Mouse (Mus musculus): ENCODE results near the gene Vat1. TPM values are rescaled to one million over a fixed set of nuclear protein-coding genes. Genes with fewer than 3 reads are reported as not detected.
"Not testable (repeated sequence)": the region's sequence is repeated elsewhere in the genome, so short reads cannot be mapped to it uniquely, and the experiment has no call there.

Vat1 gene
- total RNA-seq, 2 experiments from 2014 or later, result 28.0 to 28.2 TPM

DNA sequence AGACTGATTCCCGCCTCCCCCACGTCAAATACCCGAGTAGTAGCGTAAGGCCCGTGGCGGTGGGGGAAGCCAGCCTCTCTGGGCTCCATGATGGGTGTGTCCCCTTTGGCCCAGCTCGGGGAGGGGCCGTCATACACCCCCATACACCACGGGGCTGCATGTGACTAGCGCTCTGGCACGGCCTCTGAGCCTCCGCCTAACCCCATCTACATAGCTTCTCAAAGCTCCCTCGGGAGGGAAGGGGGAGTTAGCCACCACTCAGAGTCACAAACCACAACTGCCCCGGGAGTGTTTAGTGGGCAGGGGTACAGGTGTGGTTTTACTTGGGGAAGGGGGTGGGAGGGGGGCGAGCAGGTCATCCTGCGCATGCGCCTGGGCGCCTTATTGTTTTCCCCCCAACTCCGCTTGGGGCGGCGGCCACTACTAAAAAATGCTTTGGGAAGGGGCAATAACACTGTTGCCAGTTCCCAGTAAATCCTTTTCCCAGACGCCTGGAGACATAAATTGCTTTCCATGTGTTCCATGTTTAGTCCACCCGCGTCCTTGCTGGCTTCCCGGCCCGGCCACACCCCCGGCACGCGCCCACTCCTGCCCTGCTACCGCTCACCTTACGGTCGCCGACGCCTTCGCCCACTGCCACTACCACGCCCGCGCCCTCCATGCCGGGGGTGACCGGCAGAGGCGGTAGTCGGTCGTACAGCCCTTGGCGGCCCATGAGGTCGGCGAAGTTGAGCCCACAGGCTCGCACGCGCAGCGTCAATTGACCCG, 745 bp downstream of the Vat1 start:
- no peak for DNase-seq

DNA sequence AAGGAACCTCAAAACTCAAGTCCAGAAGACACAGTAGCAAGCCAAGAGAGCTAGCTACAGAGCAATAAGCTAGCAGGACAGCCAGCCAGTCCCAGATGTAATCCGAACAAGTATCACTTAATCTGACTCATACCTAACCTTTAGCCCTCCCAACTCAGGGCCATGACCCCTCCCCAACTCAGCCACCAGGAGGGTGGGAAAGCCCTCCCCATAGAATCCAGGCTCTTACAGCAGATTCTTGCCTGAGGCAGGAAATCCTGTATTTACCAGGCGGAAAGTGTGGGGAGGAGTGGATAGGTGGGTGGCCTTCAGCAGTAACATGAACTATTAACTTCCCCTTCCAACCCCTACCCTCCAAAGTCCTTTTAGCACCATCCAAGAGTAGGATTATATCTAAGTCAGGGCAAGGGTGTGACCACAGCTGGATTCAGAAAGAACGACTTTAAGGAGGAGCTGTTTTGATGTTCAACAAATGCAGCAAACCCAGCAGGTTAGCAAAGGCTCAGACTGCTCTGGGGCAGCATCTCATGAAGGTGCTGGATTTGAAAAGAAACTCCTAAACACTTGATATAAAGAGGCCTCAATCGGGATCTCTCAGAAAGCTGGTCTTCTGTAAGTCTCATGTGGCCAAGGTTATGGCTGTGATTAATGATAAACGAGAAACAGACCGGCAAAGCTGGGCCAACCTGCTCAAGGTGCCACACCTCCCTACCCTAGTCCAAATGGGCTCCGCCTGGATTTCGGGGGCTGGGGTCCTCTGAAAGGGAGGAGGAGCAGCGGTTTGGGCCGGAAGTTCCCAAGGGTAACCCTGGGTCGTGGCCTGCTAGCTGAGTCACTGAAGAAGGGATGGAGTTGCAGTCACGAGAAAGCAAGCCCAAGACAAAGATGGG, 1.6 kb downstream of the Vat1 start, which contains the start of gene Rnd2:
TSS of gene Rnd2 (plus strand) at position 789 of the 890 bp plus-strand sequence.
- no peak for DNase-seq

DNA sequence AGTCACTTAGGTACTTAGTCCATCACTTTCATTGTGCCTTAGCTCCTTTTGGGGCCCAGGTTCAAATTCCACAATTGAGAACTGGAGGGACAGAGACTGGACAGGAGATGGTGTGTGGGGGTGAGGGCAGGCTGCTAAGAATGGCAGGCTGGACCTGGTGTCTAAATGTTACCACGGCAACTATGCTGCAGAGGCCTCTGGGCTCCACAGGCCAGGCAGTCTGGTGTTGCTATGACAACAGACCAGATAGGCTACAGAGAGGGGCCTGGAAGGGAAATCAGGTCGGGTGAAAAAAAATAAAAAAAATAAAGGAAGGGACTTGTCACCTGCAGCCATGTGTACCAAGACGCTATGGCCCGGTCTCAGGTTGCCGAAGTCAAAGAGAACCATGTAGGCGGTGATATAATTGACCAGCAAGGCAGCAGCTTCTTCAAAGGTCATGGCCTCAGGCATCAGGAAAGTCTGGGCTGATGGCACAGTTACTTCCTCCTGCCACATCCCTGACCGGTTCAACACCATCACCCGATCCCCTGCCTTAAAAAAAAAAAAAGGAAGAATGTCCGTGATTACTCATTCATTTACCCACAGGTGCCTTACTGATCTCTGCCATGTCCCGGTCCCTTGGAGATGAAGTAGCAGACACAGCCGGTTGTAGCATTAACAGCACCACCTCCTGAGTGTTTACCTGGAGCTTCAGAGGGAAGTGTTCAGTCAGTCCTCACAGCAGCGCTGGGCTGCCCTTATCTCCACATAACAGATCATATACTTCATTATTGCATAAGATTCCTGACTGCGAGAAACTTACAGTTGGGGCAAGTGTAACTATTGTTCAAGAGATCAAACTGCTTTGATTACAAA, 3.2 kb downstream of the Vat1 start:
- DNase-seq, result no peak

DNA sequence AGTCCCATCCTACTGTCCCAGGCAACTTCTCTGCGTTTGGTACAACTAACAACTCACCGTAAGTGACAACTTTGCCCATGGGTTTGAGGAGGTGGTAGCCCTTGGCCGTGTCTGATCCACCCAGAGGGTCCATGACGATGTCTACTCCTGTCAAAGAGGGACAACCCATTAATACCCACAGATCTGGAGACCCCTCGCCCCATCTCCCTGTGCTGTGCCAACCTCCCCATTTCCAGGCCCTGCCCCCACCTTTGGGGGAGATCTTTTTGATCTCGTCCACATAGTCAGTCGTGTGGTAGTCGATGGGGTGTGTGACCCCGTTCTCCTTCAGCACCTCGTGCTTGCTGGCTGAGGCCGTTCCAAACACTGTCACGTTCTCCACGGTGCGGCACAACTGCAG, 3.9 kb downstream of the Vat1 start:
- no peak for DNase-seq

DNA sequence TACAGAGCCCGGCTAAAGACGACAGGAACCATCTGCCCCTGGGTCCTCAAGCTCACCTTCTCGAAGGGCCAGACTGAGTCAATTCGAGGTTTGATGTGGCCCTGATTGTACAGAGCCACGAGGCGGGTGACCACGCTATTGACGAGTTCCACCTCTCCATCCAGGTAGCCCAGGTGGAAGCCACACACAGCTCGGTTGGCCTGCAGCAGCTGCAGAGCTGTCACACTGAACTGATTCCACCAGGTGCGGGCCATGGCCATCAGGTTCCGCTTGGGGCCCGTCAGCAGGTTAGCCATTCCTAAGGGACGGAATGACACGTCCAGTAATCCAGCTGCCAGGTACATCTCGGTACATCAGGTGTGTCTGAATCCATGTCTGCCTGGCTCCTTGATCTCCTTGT, 5.7 kb downstream of the Vat1 start:
- DNase-seq, result no peak

DNA sequence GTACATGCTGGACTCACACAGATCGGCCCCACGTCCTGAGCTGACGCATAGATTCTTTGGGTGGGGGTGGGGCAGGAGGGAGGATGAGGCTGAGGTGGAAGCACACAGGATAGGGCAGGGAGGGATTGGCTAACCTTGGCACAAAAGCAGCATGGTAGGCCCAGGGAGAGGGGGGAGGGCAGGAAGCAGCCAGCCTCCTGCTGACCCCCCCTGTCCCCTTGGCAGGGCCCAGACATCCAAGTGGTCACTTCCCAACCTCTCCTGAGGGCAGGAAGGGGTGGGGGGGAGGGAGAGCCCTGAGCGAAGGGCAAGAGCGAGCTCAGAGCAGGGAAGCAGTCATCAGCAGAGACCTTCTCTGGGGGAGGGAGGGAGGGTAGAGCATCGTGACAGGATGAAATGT, 6.3 kb downstream of the Vat1 start:
- no peak for DNase-seq

DNA sequence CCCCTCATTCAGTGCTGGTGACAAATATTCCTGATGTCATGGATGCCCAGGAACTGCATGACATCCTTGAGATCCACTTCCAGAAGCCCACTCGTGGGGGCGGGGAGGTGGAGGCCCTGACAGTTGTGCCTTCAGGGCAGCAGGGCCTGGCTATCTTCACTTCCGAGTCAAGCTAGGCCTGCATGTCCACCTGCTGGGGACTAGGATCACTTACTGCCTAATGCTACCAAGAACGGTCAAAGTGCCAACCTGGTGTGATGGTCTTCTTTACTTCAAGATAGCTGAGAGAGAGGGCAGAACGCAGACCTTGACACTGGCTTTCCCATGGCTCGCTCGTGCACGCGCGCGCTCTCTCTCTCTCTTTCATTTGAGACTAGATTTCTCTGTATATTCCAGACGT, 7.8 kb downstream of the Vat1 start:
- DNase-seq, result no peak

DNA sequence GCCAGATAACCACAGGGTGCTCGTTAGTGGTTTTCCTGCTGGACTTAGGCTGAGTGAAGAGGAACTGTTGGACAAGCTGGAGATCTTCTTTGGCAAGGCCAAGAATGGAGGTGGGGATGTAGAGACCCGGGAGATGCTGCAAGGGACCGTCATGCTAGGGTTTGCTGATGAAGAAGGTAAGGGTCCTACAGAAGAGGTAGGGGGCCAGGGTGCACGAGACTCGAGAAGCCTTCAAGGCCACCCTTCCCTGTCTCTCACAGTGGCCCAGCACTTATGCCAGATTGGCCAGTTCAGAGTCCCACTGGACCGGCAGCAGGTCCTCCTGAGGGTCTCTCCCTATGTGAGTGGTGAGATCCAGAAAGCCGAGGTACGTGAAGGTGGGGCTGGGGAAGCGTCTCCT, 8.4 kb downstream of the Vat1 start:
- DNase-seq, result no peak

DNA sequence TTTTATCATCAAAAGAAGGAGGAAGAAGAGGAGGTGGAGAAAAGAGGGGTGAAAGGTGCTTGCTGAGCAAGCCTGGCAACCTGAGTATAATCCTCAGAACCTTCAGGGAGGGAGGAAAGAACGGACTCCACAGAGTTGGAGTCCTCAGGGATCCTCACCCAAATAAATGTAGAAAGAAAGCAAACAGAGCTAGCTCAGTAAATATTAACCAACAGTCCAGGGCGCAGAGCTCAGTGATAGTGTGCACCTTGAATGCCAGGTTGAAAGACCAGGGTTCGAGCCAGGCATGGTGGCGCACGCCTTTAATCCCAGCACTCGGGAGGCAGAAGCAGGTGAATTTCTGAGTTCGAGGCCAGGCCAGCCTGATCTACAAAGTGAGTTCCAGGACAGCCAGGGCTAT, 10.4 kb downstream of the Vat1 start:
- DNase-seq, result no peak

DNA sequence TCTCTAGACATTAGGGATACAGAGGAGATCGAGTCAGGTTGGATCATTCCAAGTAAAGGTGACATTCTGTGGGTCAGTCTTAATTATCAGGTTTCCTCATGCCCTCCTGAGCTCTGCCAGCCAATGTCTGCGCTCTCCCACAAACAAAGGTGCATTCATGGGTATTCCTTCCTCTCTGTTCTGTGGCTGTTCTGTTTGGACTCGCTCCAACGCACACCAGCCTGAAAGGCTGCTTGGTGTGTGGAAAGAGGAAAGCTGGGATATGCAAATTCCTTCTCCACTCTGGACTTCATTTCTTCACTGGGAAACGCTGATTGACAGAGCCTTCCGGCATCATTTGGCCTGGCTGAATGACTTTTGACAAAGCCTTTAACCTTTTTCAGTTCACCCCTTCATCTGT, 11.3 kb downstream of the Vat1 start:
- DNase-seq, result no peak

DNA sequence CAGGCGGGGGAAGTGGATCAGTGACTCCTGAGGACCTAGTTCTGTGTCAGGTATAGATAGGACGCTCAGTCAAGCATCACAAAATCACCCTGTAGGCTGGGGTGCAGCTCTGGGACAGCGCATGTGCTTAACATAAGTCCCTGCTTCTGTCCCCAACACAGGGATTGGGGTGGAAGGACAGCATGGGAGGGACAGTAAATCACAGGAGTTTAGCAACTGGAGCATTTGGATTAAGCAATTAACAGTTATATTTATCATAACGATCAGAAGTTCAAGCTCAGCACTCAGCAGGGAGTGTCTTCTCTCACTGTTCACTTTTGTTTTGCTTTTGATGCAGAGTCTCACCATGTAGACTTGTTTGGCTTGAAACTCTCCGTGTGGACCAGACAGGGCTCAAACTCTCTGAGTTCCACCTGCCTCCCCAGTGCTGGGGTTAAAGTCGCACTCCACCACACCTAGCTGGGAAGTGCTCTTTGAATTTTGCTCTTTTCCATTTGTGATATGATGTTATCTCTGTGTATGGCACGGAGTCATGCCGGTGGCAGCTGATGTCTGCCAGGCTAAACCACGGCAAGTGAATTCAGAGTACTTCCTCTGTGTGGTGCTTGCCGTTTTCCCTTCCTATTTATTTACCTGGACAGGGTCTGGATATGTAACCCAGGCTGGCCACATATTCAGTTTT, 13.8 kb downstream of the Vat1 start:
- no peak for DNase-seq

DNA sequence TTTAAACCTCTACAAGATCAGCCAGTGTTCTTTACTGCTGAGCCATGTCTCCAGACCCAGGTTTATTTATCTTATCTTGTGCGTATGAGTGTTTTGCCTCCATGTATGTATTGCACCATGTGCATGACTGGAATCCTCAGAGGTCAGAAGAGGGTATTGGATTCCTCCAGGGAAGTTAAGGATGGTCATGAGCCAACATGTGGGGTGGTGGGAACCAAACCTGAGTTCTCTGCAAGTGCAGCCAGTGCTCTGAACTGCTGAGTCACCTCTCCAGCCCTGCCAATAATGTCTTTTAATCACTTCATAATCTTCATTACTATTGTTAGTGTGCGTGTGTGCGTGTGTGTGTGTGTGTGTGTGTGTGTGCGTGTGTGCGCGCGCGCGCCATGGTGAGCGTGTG, 14.5 kb downstream of the Vat1 start:
- DNase-seq, result no peak

DNA sequence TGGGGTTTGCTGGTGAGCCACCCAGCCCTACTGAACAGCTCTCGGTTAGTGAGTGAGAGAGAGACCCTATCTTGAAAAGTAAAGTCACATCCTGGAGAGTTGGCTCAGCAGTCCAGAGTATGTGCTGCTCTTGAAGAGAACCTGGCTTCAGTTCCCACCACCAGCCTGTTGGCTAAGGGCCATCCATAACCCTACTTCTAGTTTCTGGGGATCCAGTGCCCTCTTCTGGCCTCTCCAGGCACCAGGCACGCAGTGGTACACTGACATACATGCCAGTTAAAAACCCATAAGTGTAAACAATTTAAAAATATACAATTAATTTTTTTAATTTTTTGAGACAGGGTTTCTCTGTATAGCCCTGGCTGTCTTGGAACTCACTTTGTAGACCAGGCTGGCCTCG, 15.6 kb downstream of the Vat1 start:
- no peak for DNase-seq

DNA sequence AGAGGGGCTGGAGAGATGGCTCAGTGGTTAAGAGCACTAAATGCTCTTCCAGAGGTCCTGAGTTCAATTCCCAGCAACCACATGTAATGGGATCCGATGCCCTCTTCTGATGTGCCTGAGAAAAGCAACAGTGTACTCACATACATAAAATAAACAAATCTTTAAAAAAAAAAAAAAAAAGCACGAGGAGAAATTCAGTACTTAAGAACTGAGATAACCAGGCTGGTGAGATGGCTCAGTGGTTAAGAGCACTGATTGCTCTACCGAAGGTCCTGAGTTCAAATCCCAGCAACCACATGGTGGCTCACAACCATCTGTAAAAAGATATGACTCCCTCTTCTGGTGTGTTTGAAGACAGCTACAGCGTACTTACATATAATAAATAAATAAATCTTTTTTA, 16.4 kb downstream of the Vat1 start:
- not testable (repeated sequence) for DNase-seq

DNA sequence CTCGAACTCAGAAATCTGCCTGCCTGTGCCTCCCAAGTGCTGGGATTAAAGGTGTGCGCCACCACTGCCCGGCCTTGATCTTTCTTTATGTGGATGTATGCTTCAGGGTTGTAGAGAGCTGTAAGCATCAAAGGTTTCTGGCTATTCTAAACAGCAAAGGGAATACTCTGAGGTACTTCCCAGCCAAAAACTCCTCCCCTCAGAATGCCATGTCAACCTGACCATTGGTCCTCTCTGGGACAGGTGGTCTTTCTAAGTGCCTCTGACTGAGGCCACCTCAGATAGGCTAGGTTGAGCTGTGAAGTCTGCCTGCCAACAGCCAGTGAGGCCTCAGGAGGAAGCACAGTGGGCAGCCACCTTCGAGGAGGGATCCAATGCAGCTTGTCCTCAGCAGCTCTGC, 17.1 kb downstream of the Vat1 start:
- no peak for DNase-seq

DNA sequence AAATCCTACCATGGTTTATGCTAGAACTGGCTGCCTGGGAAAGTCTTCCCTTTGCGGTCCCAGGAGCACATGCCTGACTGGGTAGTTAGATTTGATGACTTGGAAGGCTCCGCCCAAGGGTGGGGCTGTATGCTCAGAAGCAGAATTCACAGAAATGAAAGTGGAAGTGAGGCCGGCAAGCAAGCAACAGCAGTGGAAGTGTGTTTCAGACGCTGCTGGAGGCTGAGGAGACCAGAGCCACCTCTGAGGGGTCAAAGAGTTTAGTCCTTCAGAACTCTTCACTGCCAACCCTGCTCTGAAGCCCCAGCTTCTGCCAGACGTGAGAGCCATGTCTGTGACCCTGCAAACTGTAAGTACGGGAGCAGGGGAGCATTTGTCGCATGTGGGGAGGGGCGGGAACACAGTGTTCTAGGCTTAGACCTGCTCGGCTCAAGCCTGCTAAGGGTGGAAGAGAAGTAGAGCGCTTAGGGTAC, 17.7 kb downstream of the Vat1 start, which contains the start of gene Ifi35:
TSS of gene Ifi35 (plus strand) at position 134 of the 473 bp plus-strand sequence.
- no peak for DNase-seq

DNA sequence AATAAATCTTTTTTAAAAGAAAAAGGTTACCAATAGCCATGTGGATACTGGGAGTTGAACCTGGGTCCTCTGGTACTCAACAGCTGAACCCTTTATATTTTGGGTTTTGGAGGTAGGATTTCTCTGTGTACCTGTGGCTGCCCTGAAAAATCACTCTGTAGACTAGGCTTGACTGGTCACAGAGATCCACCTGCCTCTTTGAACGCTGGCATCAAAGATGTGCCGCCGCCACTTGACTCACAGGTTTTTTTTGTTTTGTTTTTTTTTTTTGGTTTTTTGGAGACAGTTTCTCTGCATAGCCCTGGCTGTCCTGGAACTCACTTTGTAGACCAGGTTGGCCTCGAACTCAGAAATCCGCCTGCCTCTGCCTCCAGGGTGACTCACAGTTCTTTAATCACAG, 18.2 kb downstream of the Vat1 start:
- DNase-seq, result no peak

DNA sequence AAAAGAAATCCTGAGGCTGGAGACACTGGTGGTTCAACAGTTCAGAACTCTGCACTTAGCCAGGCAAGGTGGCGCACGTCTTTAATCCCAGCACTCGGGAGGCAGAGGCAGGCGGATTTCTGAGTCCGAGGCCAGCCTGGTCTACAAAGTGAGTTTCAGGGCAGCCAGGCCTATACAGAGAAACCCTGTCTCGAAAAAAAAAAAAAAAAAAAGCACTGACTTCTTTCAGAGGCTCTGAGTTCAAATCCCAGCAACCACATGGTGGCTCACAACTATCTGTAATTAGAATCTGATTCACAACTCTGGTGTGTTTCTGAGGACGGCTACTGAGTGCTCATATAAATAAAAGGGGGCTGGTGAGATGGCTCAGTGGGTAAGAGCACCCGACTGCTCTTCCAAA, 19.2 kb downstream of the Vat1 start:
- DNase-seq, result not testable (repeated sequence)

DNA sequence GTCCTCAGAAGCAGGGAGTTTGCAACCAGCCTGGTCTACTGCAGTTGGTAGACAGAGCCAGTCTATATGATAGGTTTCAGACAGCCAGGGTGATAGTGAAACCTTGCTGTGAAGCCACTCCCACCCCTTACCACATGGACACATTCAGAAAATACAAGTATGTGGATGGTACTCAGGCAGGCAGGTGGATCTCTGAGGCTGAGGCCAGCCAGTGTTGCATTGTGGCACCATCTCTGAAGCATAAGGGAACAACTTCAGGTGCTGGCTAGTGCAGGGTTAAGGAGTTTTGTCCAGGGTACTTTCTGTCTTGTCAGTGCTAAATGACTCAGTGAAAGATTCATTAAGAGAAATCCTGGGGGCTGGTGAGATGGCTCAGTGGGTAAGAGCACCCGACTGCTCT, 19.7 kb downstream of the Vat1 start:
- DNase-seq, result no peak

DNA sequence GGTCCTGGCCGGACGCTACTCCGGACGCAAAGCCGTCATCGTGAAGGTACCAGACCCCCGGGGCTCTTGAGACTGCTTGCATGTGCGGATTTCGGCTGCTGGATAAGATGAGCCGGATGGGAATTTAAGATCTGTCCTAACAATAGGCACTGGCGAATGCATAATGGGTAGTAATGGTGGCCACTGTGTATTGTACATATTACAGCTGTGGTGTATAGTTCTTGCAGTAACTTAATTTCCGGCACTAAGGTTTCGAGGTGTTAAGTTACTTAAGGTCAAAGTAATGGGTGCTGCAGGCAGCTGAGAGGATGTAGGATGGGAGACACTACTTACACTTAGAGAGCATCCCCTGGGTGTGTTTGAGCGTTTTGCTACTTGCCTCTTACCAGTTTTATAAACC, 23.3 kb downstream of the Vat1 start:
- no peak for DNase-seq

DNA sequence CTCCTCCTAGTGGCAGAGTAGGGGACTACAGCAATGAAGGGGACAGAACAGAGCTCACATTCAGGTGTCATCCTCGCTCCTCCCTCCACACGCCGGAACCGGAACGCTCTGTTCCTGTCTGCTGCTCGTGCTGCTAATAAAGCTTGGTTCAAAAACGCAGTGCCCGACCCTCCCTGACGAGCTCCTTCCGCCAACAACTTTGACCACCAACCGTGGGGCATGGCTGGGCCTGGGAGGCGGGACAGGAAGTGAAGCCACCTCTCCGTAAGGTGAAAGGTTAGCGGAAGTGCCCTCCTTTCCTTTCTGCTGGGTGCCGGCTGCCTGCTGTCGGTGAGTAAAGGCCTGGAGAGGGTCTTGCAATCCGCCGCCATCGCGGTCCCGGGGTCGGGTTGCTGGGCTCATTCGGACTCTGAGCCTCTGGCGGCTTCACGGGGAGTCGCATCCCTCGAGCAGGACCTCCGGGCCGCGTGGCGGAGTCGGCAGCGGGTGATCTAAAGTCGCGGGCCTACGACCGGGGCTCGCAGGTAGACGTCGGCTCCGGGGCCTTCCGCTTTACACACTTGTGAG, 23.8 kb downstream of the Vat1 start, which contains the start of gene Rpl27:
TSS of gene Rpl27 (plus strand) at position 172 of the 567 bp plus-strand sequence.
- peak; percentile 96 to 98 for DNase-seq

Data from layer of hippocampus, postnatal 36 days (tissue).